Mouse (Mus musculus) ES-Bruce4 (cell line): Measurements from ENCODE around the gene Tnn. TPM values are rescaled to one million over a fixed set of nuclear protein-coding genes. Genes with fewer than 3 reads are reported as not detected.

ENCODE experiments used
- H3K27ac ChIP-seq: 2 replicates; pipeline ENCODE4 v1.5.1; 2012; ENCODE audit warnings: low read length, inconsistent platforms; ENCODE audit not compliant: insufficient read depth
- H3K27me3 ChIP-seq: 2 replicates; pipeline ENCODE4 v1.6.1; 2012; ENCODE audit warnings: mild to moderate bottlenecking, low read length, inconsistent platforms; ENCODE audit not compliant: control insufficient read depth, poor library complexity, insufficient read depth, severe bottlenecking
- H3K36me3 ChIP-seq: 2 replicates; pipeline ENCODE4 v1.6.1; 2012; ENCODE audit warnings: inconsistent platforms, mild to moderate bottlenecking, low read length, moderate library complexity; ENCODE audit not compliant: control insufficient read depth, poor library complexity, insufficient read depth, severe bottlenecking
- H3K4me1 ChIP-seq: one replicate; pipeline ENCODE4 v1.8.1; 2011; ENCODE audit warnings: low read length; ENCODE audit not compliant: control insufficient read depth, insufficient read depth
- H3K4me3 ChIP-seq: 2 replicates; pipeline ENCODE4 v1.5.1; 2011; ENCODE audit warnings: low read depth, mild to moderate bottlenecking, low read length
- H3K9ac ChIP-seq: 2 replicates; pipeline ENCODE4 v1.6.1; 2012; ENCODE audit warnings: low read depth, mild to moderate bottlenecking, inconsistent platforms; ENCODE audit not compliant: poor library complexity, severe bottlenecking
- H3K9me3 ChIP-seq: replicated peaks from 2 replicates; pipeline ENCODE4 v1.6.1; 2012; ENCODE audit warnings: mild to moderate bottlenecking, low read length, inconsistent platforms; ENCODE audit not compliant: control insufficient read depth, poor library complexity, insufficient read depth, severe bottlenecking
- CTCF ChIP-seq: IDR thresholded peaks from one replicate; pipeline ENCODE4 v1.8.1; 2011; ENCODE audit warnings: low read depth, low read length
- EP300 ChIP-seq: IDR thresholded peaks from 2 replicates; pipeline ENCODE4 v1.6.1; 2011; ENCODE audit warnings: low read depth, low read length; ENCODE audit not compliant: insufficient read depth
- POLR2A ChIP-seq: IDR thresholded peaks from one replicate; pipeline ENCODE4 v1.8.1; 2011; ENCODE audit warnings: low read length; ENCODE audit not compliant: insufficient read depth
- polyA plus RNA-seq: library from polyadenylated mRNA; stranded (reverse); fragments of >200 nt; gene quantifications from 2 replicates; pipeline ENCODE4 v1.2.4, GENCODE M21; 2011; ENCODE audit warnings: low read depth; ENCODE audit not compliant: missing spikeins, insufficient read depth, insufficient read length

Tnn gene
- polyA plus RNA-seq, 1 experiment, result not detected

GRCm38 (mm10) chr1:160144343-160144742, 9.0 kb downstream of the Tnn start:
- Histone ChIP-seq H3K36me3 (no peaks in the 10 kb centered on the region), H3K27me3 (no peaks in the 10 kb centered on the region), H3K9me3 (no peaks in the 10 kb centered on the region), H3K27ac (no peak overlapping the region), H3K4me1 (peaks cover 3% of the 10 kb centered on the region), H3K4me3 (no peak overlapping the region), H3K9ac (no peak overlapping the region)
- TF ChIP-seq EP300 (no peak), CTCF (no peak), POLR2A (no peak)

- no peak overlapping the region for H3K27ac ChIP-seq
- no peaks in the 10 kb centered on the region for H3K36me3 ChIP-seq
- H3K4me3 ChIP-seq, result no peak overlapping the region
- TF ChIP-seq CTCF, result no peak
- no peak for TF ChIP-seq EP300
- TF ChIP-seq POLR2A, result no peak
- no peak overlapping the region for H3K9ac ChIP-seq
- H3K9me3 ChIP-seq, result no peaks in the 10 kb centered on the region
- no peaks in the 10 kb centered on the region for H3K27me3 ChIP-seq
- no peaks in the 10 kb centered on the region for H3K4me1 ChIP-seq
Measured at GRCm38 (mm10) chr1:160136362-160136890, 17.0 kb downstream of the Tnn start.

GRCm38 (mm10) chr1:160133464-160134079, 19.8 kb downstream of the Tnn start:
- Histone ChIP-seq H3K4me1 (no peaks in the 10 kb centered on the region), H3K9ac (no peak overlapping the region), H3K27me3 (no peaks in the 10 kb centered on the region), H3K27ac (no peak overlapping the region), H3K36me3 (no peaks in the 10 kb centered on the region), H3K4me3 (no peak overlapping the region), H3K9me3 (no peaks in the 10 kb centered on the region)
- TF ChIP-seq CTCF (no peak), POLR2A (no peak), EP300 (no peak)

GRCm38 (mm10) chr1:160123957-160124356, 29.4 kb downstream of the Tnn start:
- H3K4me3 ChIP-seq, result no peak overlapping the region
- no peaks in the 10 kb centered on the region for H3K4me1 ChIP-seq
- no peak overlapping the region for H3K27ac ChIP-seq
- H3K9ac ChIP-seq, result no peak overlapping the region
- TF ChIP-seq CTCF (no peak), POLR2A (no peak), EP300 (no peak)
- H3K36me3 ChIP-seq, result no peaks in the 10 kb centered on the region
- no peaks in the 10 kb centered on the region for H3K9me3 ChIP-seq
- H3K27me3 ChIP-seq, result no peaks in the 10 kb centered on the region

GRCm38 (mm10) chr1:160108604-160109003, 44.8 kb downstream of the Tnn start:
- Histone ChIP-seq H3K9ac (no peak overlapping the region), H3K9me3 (no peaks in the 10 kb centered on the region), H3K4me3 (no peak overlapping the region), H3K27ac (no peak overlapping the region), H3K36me3 (no peaks in the 10 kb centered on the region), H3K4me1 (no peaks in the 10 kb centered on the region), H3K27me3 (no peaks in the 10 kb centered on the region; the same call in 1 of the 2 replicates)
- TF ChIP-seq POLR2A (no peak), EP300 (no peak), CTCF (no peak)

GRCm38 (mm10) chr1:160105426-160105825, 48.0 kb downstream of the Tnn start:
- TF ChIP-seq EP300, result no peak
- Histone ChIP-seq H3K27me3 (no peaks in the 10 kb centered on the region), H3K27ac (no peak overlapping the region), H3K4me3 (no peak overlapping the region), H3K9ac (no peak overlapping the region), H3K36me3 (no peaks in the 10 kb centered on the region), H3K9me3 (no peaks in the 10 kb centered on the region), H3K4me1 (no peaks in the 10 kb centered on the region)
